Mouse (Mus musculus): ENCODE measurements at regions not wholly inside any gene's neighbourhood (a gene's known extent, or its start where the extent isn't known, plus 50 kb on each side); places are given as distances from the start of the nearest gene placed in this dataset.

DNA sequence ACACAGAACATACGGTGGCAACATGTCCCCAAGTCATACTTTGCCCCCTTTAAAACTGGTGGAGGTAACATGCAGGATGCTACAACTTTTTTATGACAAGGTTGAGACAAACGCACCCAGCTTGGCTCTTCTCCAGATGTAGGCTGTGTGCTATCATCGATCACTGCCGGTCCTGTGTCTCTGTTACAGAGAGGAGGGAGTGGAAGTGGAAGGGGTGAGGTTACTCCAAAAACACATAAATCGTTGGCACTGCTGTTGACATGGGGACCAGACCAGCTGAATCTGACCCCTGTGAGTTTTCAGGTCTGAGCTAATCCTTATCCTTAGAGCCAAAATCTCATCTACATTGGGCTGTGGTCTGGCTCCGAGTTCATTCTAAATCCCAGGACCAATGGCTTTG is 335.0 kb upstream of the Nfe2l3 start:
- TF ChIP-seq CTCF (IDR thresholded peaks at IDR 0.05) (no peak), EP300 (IDR thresholded peaks at IDR 0.05) (no peak)

All from lung, postnatal 0 days (tissue).